Mouse (Mus musculus) C2C12 (cell line): Measurements from ENCODE around the gene Tle4.

ENCODE experiments used
- CEBPB ChIP-seq: IDR thresholded peaks from one replicate; pipeline ENCODE4 v1.6.1; 2011; ENCODE audit warnings: low read depth, mild to moderate bottlenecking, control low read depth, moderate library complexity
- CTCF ChIP-seq: IDR thresholded peaks from one replicate; pipeline ENCODE4 v1.5.1; 2011; ENCODE audit not compliant: control insufficient read depth, insufficient read depth, insufficient read length
- USF1 ChIP-seq: IDR thresholded peaks from one replicate; pipeline ENCODE4 v1.6.1; 2011; ENCODE audit warnings: low read depth, mild to moderate bottlenecking, control low read depth, moderate library complexity

- TF ChIP-seq CTCF (no peak), USF1 (no peak), CEBPB (no peak)
Observed at GRCm38 (mm10) chr19:14436567-14436966, 161.3 kb downstream of the Tle4 start.
